Mouse (Mus musculus) forebrain, embryonic 10.5 days (tissue): ENCODE data around the gene Ndufs3. TPM values are rescaled to one million over a fixed set of nuclear protein-coding genes. Genes with fewer than 3 reads are reported as not detected.

Experiments used
- DNase-seq: peaks from one replicate; pipeline ENCODE4 v3.0.0-alpha.2; 2017; ENCODE audit warnings: low spot score; ENCODE audit errors: extremely low spot score
- H3K27ac ChIP-seq: fragments of 300-500 bp; sonication (generic); 2 replicates; pipeline ENCODE4 v1.5.1; 2016; ENCODE audit warnings: mild to moderate bottlenecking
- H3K27me3 ChIP-seq: fragments of 300-500 bp; sonication (generic); 2 replicates; pipeline ENCODE4 v1.6.1; 2016; ENCODE audit warnings: mild to moderate bottlenecking; ENCODE audit not compliant: poor library complexity, severe bottlenecking
- H3K36me3 ChIP-seq: fragments of 300-500 bp; sonication (generic); replicated peaks from 2 replicates; pipeline ENCODE4 v1.6.1; 2016; ENCODE audit warnings: mild to moderate bottlenecking, moderate library complexity
- H3K4me1 ChIP-seq: fragments of 300-500 bp; sonication (generic); 2 replicates; pipeline ENCODE4 v1.6.1; 2016
- H3K4me3 ChIP-seq: fragments of 300-500 bp; sonication (generic); 2 replicates; pipeline ENCODE4 v1.5.1; 2016; ENCODE audit warnings: mild to moderate bottlenecking, moderate library complexity
- H3K9me3 ChIP-seq: fragments of 300-500 bp; sonication (generic); 2 replicates; pipeline ENCODE4 v1.6.1; 2016; ENCODE audit warnings: mild to moderate bottlenecking, moderate library complexity
- WGBS: fragments of 180-500 bp; shearing (Covaris S2); methylation state at CpG from one replicate; pipeline ENCODE4 v1.1.7; 2016; 5-methylcytosine and 5-hydroxymethylcytosine counted together
- polyA plus RNA-seq: library from polyadenylated mRNA; unstranded; fragments of >200 nt; fragmentation: Nextera tagmentation; extraction: Ambion mirVana; gene quantifications from 2 replicates; pipeline ENCODE4 v1.2.1, GENCODE M21; 2016

The Ndufs3 gene
- polyA plus RNA-seq, 1 experiment from 2014 or later, result 201 TPM

DNA sequence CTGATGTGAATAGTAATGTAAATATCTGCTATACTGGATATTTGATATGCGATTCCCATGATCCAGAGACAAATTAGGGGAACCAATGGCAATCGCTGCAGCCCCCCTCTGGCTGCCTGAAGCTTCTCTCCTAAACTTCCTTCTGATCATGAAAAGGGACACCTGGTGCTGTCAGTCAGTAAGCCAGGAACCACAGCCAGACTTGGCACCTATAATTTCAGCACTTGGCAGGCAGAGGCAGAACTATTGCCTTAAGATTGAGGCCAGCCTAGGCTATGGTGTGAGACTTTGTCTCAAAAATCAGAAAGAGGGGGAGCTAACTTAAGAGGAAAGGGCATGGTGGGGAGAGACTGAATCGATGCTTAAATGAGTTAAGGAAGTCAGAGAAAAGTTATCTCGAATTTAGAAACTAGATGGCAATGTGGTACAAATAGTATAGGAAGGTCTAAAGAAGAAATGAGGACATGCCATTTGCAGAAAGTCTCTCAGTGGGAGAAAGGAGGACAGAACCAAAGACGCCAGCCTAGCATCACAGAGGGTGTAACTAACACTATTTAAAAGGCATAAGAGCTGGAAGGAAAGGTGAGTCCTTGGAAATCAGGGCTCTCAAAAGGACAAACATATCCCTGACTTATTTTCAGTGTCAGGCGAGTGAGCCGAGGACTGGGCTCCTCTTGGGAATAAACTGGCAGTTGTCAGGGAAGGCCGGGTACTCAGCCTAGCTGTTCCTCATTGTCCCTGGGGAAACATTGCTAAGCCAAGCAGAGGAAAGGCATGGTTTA lies 33.3 kb downstream of the Ndufs3 start:
- H3K27ac ChIP-seq, result no peak overlapping the region
- DNase-seq, result no peak
- peaks cover 23% of the 10 kb centered on the region for H3K36me3 ChIP-seq
- 78% methylated on average over 8 of the region's 8 CpGs for WGBS
- no peaks in the 10 kb centered on the region for H3K4me1 ChIP-seq
- no peaks in the 10 kb centered on the region for H3K27me3 ChIP-seq
- H3K4me3 ChIP-seq, result no peak overlapping the region
- no peaks in the 10 kb centered on the region for H3K9me3 ChIP-seq

DNA sequence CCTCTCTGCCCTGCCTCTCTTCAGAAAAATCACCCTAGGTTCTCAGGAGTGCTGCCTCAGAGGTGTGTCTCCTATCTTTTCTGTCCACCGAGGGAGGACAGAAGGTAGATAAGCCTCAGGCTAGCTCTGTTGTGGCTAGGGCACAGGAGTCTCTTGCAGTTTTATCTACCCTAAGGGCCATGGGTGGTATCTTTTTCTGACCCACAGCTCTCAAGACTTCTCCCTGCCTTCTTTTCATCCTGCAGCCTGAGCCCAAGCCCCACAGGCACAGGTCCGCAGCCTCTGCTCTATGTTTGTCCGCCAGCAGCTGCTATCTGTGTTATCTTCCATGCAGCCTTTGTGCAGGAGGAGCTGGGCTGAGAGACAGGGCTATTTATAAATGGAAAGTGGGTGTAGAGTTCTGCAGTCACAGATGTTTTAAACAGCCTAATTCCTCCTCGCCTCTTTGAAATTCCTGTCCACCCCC lies 34.5 kb downstream of the Ndufs3 start:
- 72% methylated on average over 4 of the region's 4 CpGs for WGBS
- H3K4me1 ChIP-seq, result no peaks in the 10 kb centered on the region
- no peaks in the 10 kb centered on the region for H3K9me3 ChIP-seq
- H3K36me3 ChIP-seq, result peaks cover 35% of the 10 kb centered on the region
- 0 out of 2 replicates have a peak overlapping the region, but pooled peaks have one; percentile 40 for H3K27ac ChIP-seq
- no peaks in the 10 kb centered on the region for H3K27me3 ChIP-seq
- no peak for DNase-seq
- H3K4me3 ChIP-seq, result no peak overlapping the region

DNA sequence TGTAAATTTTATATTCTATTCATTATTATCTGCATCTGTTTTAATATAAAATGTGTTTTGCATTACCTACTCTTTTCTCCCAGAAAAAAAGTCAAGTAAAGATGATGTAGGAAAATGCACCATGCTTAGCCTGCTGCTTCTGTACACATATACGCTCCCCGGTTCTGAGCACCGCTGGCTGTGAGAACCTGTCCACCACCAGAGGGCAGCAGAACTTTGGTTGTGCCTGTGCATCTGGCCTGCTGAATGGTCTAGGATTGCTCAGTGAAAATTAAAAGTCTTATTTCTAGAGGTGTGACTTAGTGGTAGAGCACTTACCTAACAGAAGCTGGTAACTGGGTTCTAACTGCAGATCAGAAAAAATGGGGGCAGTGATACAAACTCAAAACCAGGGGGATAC lies 38.1 kb downstream of the Ndufs3 start:
- Histone ChIP-seq H3K36me3 (peaks cover 72% of the 10 kb centered on the region), H3K9me3 (no peaks in the 10 kb centered on the region), H3K27ac (no peak overlapping the region), H3K27me3 (no peaks in the 10 kb centered on the region), H3K4me3 (no peak overlapping the region), H3K4me1 (peaks cover 11% of the 10 kb centered on the region; the same call in 1 of the 2 replicates)
- WGBS, result 37% methylated on average over 3 of the region's 3 CpGs
- DNase-seq, result peak; percentile 77

DNA sequence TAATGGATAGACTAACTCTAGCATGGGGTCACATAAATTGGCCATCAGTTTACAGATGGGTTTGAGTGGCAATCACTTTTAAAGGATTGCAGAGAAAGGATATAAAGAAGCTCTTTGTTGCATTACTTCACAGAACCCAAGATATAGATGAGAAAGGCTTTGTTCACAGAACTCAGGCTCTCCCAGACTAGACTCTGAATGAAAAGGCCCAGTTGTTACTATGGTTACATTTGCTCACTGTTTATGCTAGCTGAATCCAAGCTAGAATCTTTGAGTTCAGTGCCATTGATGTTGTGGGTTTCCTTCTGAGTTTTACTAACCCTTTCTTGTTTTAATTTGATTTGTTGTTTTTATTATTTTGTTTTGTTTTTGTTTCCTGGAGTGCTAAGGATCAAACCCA lies 40.4 kb downstream of the Ndufs3 start:
- no peaks in the 10 kb centered on the region for H3K9me3 ChIP-seq
- no peaks in the 10 kb centered on the region for H3K27me3 ChIP-seq
- DNase-seq, result no peak
- H3K36me3 ChIP-seq, result peaks cover 95% of the 10 kb centered on the region
- H3K4me3 ChIP-seq, result no peak overlapping the region
- peaks cover 11% of the 10 kb centered on the region; the same call in 1 of the 2 replicates for H3K4me1 ChIP-seq
- no peak overlapping the region for H3K27ac ChIP-seq

DNA sequence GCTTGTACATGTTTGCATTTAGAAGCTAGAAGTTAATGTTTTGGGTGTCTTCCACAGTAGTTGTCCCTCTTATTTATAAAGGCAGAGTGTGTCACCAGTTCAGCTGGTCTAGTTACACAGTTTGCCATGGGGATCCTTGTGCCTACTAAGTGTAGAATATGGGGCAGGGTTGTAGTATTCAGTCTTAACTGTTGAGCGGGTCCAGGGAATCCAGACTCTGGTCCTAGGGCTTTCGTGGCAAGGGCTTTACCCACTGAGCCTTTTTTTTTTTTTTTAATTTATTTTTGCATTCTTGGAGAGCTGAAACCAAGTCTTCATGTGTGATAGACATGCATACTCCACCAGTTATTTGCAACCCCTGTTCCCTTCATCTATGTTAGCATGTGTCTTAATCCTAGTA lies 43.1 kb downstream of the Ndufs3 start:
- DNase-seq, result no peak
- Histone ChIP-seq H3K4me1 (peaks cover 11% of the 10 kb centered on the region; the same call in 1 of the 2 replicates), H3K36me3 (peaks cover 99% of the 10 kb centered on the region), H3K9me3 (no peaks in the 10 kb centered on the region), H3K27me3 (no peaks in the 10 kb centered on the region), H3K4me3 (no peak overlapping the region), H3K27ac (no peak overlapping the region)
- WGBS, result 98% methylated on average over 2 of the region's 2 CpGs

DNA sequence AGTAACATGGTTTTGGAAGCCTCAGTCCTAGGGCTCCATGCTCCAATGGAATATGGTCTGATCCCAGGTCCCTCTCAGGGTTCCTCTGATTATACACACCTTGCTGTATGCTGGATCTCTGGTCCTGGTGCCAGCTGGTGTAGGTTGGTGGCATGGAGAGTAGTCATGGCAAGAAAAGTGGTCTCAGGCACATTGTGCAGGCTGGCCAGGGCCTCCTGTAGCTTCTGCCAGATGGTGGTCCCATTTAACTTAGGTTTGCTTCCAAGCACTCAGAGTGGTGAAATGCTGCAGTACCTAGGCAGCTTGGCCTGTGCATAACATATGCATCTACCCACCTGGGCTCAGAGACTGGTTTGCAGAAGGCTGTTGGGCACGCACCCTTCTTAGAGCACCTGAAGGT lies 54.2 kb downstream of the Ndufs3 start:
- Histone ChIP-seq H3K27ac (no peak overlapping the region), H3K4me3 (no peak overlapping the region), H3K9me3 (no peaks in the 10 kb centered on the region), H3K27me3 (no peaks in the 10 kb centered on the region), H3K4me1 (peaks cover 23% of the 10 kb centered on the region), H3K36me3 (peaks cover 62% of the 10 kb centered on the region)
- no peak for DNase-seq
- 96% methylated on average over 1 of the region's 1 CpGs for WGBS

DNA sequence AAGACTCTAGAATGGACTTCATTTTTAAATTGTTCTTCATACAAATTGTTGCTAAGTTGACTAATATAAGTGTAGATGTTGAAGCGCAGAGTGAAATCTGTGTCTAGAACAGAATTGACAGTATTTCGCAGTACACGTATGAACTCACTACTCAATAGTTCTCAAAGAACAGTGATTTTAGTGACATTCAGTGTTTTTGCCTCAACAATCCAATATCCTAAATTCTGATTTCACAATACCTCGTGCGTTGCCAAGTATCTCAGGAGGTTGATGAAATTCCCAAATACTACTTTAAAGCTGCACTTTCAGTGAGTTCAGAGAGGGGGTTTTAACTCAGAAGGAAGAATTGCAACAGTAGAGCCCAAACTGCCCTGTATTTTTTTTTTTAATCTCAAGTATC lies 56.3 kb downstream of the Ndufs3 start:
- 93% methylated on average over 5 of the region's 5 CpGs for WGBS
- H3K27me3 ChIP-seq, result no peaks in the 10 kb centered on the region
- DNase-seq, result no peak
- peaks cover 23% of the 10 kb centered on the region for H3K4me1 ChIP-seq
- H3K27ac ChIP-seq, result no peak overlapping the region
- H3K9me3 ChIP-seq, result no peaks in the 10 kb centered on the region
- H3K36me3 ChIP-seq, result peaks cover 42% of the 10 kb centered on the region
- peak overlapping the region; percentile 94 for H3K4me3 ChIP-seq

DNA sequence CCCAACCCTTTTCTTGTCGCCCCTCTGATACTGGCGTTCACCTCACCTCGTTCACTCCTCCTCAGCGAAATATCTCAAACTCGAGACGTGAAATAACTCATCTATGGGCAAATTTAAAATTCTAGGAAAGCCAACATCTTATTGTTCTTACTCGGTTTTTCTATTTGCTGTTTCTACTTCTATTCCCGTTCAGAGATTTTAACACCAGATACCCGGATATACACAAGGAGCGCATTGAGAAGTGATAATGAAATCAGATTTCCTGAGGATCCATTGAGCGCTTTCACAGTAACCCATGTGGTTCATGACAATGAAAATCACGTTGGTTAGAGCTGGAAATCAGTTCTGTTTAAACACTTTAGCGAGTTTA lies 57.0 kb downstream of the Ndufs3 start:
- H3K27me3 ChIP-seq, result no peaks in the 10 kb centered on the region
- WGBS, result 2% methylated on average over 13 of the region's 13 CpGs
- H3K4me1 ChIP-seq, result peaks cover 23% of the 10 kb centered on the region
- no peaks in the 10 kb centered on the region for H3K9me3 ChIP-seq
- H3K4me3 ChIP-seq, result peak overlapping the region; percentile 94
- H3K27ac ChIP-seq, result peak overlapping the region; percentile 94
- no peak for DNase-seq
- H3K36me3 ChIP-seq, result peaks cover 36% of the 10 kb centered on the region

DNA sequence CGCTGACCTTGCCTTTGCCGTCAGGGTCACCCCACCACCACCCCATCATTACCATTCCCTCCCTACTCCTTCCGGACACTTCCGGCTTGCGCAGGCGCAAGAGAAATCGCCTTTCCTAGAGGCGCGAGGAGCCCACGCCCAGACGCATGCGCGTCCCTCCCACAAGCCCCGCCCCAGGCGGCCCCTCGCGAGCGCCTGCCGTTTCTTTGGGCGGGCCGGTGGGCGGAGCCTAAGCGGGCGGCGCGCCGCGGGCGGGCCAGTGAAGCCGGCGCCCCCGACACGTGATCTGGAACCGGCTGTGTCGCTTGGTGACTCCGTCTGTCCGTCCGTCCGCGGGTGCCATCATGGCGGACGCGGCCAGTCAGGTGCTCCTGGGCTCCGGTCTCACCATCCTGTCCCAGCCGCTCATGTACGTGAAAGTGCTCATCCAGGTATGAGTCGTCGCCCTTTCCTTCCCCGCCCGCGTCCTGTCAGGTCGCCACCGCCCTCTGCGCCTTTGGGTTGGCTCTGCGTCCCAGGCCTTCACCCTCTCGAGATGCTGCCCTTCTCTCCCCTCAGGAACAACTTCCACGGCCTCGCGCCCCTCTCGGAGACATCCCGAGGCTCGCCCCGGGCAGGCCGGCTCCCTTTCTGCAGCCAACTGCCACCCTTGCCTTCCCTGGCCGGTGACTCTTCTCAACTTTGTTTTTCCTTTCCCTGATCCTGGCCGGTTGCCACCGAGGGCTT lies 57.5 kb downstream of the Ndufs3 start, which contains the start of gene Mtch2:
Mtch2 (plus strand) TSS at position 201 of the 726 bp plus-strand sequence.
- peak; percentile 94 for DNase-seq
- H3K4me3 ChIP-seq, result peak within 1 kb of the TSS; percentile 94
- H3K4me1 ChIP-seq, result peaks cover 23% of the 10 kb centered on the region
- WGBS, result 0% methylated on average over 67 of the region's 67 CpGs
- H3K27me3 ChIP-seq, result no peaks in the 10 kb centered on the region
- peaks cover 30% of the 10 kb centered on the region for H3K36me3 ChIP-seq
- H3K9me3 ChIP-seq, result no peaks in the 10 kb centered on the region
- H3K27ac ChIP-seq, result peak within 1 kb of the TSS; percentile 94

DNA sequence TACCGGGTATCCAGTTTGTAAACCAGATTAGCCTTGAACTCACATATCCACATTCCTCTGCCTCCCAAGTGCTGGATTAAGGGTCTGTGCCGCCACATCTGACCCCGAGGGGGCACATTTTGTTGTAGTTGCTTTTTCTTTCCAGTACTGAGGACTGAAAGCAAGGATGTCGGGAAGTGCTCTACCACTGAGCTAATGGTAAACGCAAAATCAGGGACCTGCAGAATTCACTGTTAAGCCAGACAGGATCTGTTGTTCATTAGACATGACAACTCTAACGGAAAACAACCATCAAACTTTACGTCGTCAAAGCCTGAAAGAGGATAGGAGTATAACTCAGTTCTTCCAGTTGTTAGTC lies 58.1 kb downstream of the Ndufs3 start:
- no peak for DNase-seq

DNA sequence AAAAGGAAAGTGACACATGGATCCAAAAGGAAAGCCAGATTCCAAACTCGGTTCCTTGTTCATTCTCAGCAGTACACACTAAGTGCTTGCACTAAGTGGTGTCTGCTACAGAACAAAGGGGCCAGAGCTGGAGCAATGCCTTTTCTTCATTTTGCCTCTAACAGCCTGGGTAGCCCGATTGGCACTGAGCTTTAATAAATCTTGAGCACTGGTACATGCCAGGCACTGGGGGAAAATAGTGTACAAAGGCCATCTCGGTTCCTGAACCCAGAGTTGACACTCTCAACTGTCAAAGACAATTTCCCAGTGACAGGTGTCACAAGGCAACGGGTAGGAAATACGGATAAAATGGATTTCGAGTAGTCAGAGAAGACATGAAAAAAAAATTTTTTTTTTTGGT lies 58.5 kb downstream of the Ndufs3 start:
- Histone ChIP-seq H3K4me1 (peaks cover 23% of the 10 kb centered on the region), H3K9me3 (no peaks in the 10 kb centered on the region), H3K27me3 (no peaks in the 10 kb centered on the region), H3K36me3 (peaks cover 21% of the 10 kb centered on the region), H3K4me3 (peak overlapping the region; percentile 94), H3K27ac (peak overlapping the region; percentile 94)
- WGBS, result 50% methylated on average over 6 of the region's 6 CpGs
- no peak for DNase-seq

More for the DNA sequence above, 58.1 kb downstream of the Ndufs3 start:
- H3K27me3 ChIP-seq, result no peaks in the 10 kb centered on the region
- peak overlapping the region; percentile 94 for H3K4me3 ChIP-seq
- H3K4me1 ChIP-seq, result peaks cover 23% of the 10 kb centered on the region
- 3% methylated on average over 8 of the region's 8 CpGs for WGBS
- peak overlapping the region; percentile 94 for H3K27ac ChIP-seq
- H3K9me3 ChIP-seq, result no peaks in the 10 kb centered on the region
- H3K36me3 ChIP-seq, result peaks cover 25% of the 10 kb centered on the region

DNA sequence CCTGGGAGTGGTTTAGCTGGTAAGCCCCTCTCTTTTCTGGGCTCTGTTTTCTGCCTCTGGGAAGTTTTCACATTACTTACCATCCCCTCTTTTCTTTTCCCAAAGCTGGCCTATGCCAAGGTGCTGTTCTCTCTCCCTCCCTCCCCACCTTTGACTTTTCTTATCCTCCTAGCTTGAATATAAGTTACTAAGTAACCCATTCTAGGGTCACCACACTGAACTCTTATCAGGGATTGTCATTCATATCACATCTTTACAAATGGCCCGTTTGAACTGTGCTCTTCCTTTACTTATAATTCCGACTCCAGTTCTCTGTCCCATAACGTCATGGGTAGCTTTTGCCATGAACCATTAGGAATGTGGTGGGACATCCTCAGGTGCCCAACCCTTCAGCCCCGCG lies 59.4 kb downstream of the Ndufs3 start:
- Histone ChIP-seq H3K27ac (no peak overlapping the region), H3K36me3 (peaks cover 11% of the 10 kb centered on the region), H3K4me1 (peaks cover 23% of the 10 kb centered on the region), H3K9me3 (no peaks in the 10 kb centered on the region), H3K4me3 (no peak overlapping the region), H3K27me3 (no peaks in the 10 kb centered on the region)
- no peak for DNase-seq
- WGBS, result 85% methylated on average over 5 of the region's 5 CpGs
